Mouse (Mus musculus) cortical plate, adult 2 months (tissue): ENCODE measurements at regions not wholly inside any gene's neighbourhood (a gene's known extent, or its start where the extent isn't known, plus 50 kb on each side); places are given as distances from the start of the nearest gene placed in this dataset.

Experiments used
- H3K27ac ChIP-seq: fragments of 200-500 bp; 2 replicates; pipeline ENCODE4 v1.5.1; 2012; ENCODE audit warnings: low read length, control low read depth, inconsistent platforms; ENCODE audit not compliant: insufficient read depth
- H3K4me1 ChIP-seq: fragments of 200-500 bp; 2 replicates; pipeline ENCODE4 v1.6.1; 2011; ENCODE audit warnings: low read length; ENCODE audit not compliant: control insufficient read depth, insufficient read depth
- H3K4me3 ChIP-seq: fragments of 200-500 bp; 2 replicates; pipeline ENCODE4 v1.5.1; 2011; ENCODE audit warnings: mild to moderate bottlenecking, low read length, control low read depth; ENCODE audit not compliant: insufficient read depth
- CTCF ChIP-seq: fragments of 200-500 bp; IDR thresholded peaks from 2 replicates; pipeline ENCODE4 v1.5.1; 2011; ENCODE audit warnings: mild to moderate bottlenecking, control low read depth, low read length; ENCODE audit not compliant: insufficient read depth; ENCODE audit errors: extremely low read depth
- POLR2A ChIP-seq: fragments of 200-500 bp; IDR thresholded peaks from 2 replicates; pipeline ENCODE4 v1.6.1; 2011; ENCODE audit warnings: mild to moderate bottlenecking, low read length, control low read depth; ENCODE audit not compliant: insufficient read depth; ENCODE audit errors: extremely low read depth

- no peak for TF ChIP-seq POLR2A
- TF ChIP-seq CTCF = no peak
- H3K4me1 ChIP-seq = no peaks in the 10 kb centered on the region; the same call in 1 of the 2 replicates
- no peak overlapping the region for H3K27ac ChIP-seq
- H3K4me3 ChIP-seq = no peak overlapping the region
Measured at GRCm38 (mm10) chr4:7201816-7202215, 1037.0 kb downstream of the Car8 start.

- Histone ChIP-seq H3K4me1 (no peaks in the 10 kb centered on the region; the same call in 1 of the 2 replicates), H3K27ac (no peak overlapping the region), H3K4me3 (no peak overlapping the region)
- no peak for TF ChIP-seq POLR2A
Measured at GRCm38 (mm10) chr4:7199941-7200340, 1038.9 kb downstream of the Car8 start.

GRCm38 (mm10) chr4:7199052-7199451 is 1039.8 kb downstream of the Car8 start:
- Histone ChIP-seq H3K4me3 (no peak overlapping the region), H3K27ac (peak overlapping the region; percentile 65; the same call in 1 of the 2 replicates), H3K4me1 (no peaks in the 10 kb centered on the region; the same call in 1 of the 2 replicates)
- TF ChIP-seq POLR2A = no peak
- TF ChIP-seq CTCF = no peak

- no peak overlapping the region for H3K27ac ChIP-seq
- TF ChIP-seq POLR2A (no peak), CTCF (no peak)
- peaks cover 3% of the 10 kb centered on the region; the same call in 1 of the 2 replicates for H3K4me1 ChIP-seq
- no peak overlapping the region for H3K4me3 ChIP-seq
Measured at GRCm38 (mm10) chr4:7196570-7196969, 1042.3 kb downstream of the Car8 start.

- H3K27ac ChIP-seq = no peak overlapping the region
- H3K4me1 ChIP-seq = peaks cover 4% of the 10 kb centered on the region; the same call in 1 of the 2 replicates
- TF ChIP-seq CTCF (no peak), POLR2A (no peak)
- H3K4me3 ChIP-seq = no peak overlapping the region
Measured at GRCm38 (mm10) chr4:7195619-7196018, 1043.2 kb downstream of the Car8 start.

GRCm38 (mm10) chr4:7191912-7192311 is 1046.9 kb downstream of the Car8 start:
- Histone ChIP-seq H3K4me1 (peaks cover 4% of the 10 kb centered on the region; the same call in 1 of the 2 replicates), H3K27ac (peak overlapping the region; percentile 87), H3K4me3 (no peak overlapping the region)
- no peak for TF ChIP-seq POLR2A
- no peak for TF ChIP-seq CTCF

- no peak overlapping the region for H3K4me3 ChIP-seq
- TF ChIP-seq POLR2A = no peak
- TF ChIP-seq CTCF = no peak
- peak overlapping the region; percentile 46; the same call in 1 of the 2 replicates for H3K27ac ChIP-seq
- peaks cover 4% of the 10 kb centered on the region; the same call in 1 of the 2 replicates for H3K4me1 ChIP-seq
Measured at GRCm38 (mm10) chr4:7191228-7191627, 1047.6 kb downstream of the Car8 start.

GRCm38 (mm10) chr4:7175030-7175429 is 1063.8 kb downstream of the Car8 start:
- Histone ChIP-seq H3K4me3 (no peak overlapping the region), H3K4me1 (no peaks in the 10 kb centered on the region), H3K27ac (no peak overlapping the region)
- no peak for TF ChIP-seq CTCF

- no peak overlapping the region for H3K4me3 ChIP-seq
- no peak overlapping the region for H3K27ac ChIP-seq
- no peaks in the 10 kb centered on the region for H3K4me1 ChIP-seq
- TF ChIP-seq POLR2A (no peak), CTCF (no peak)
Measured at GRCm38 (mm10) chr4:7172528-7173306, 1066.1 kb downstream of the Car8 start.
